Mouse (Mus musculus): ENCODE measurements at regions not wholly inside any gene's neighbourhood (a gene's known extent, or its start where the extent isn't known, plus 50 kb on each side); places are given as distances from the start of the nearest gene placed in this dataset.

GRCm38 (mm10) chr4:106025966-106026637 is 236.4 kb downstream of the Gm12728 start:
- no peak for ATAC-seq

DNA sequence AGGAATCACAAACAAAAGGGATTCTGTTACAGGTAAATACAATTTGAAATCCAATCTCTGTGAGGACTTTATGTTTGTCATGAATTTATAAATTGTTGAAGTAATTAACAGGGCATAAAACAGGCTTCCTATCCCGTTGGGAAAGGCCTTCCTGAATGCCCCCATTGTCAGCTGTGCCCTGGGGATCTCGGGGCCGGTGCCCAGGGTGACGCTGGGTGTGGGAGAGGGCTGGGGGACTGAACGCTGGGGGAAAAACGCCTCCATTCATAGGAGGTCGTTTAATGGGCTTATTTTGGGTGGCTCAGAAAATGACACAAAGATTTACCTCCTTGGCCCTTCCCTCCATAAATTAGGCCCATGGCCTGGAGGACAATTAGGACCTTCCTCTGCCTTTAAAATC is 250.7 kb downstream of the Gm12728 start:
- no peak overlapping the region for H3K27ac ChIP-seq (ENCODE audit: low read length)
- 42% methylated on average over 7 of the region's 7 CpGs for WGBS
- H3K4me1 ChIP-seq (ENCODE audit: control insufficient read depth, insufficient read depth, low read length): no peaks in the 10 kb centered on the region
- no peaks in the 10 kb centered on the region for H3K27me3 ChIP-seq (ENCODE audit: control insufficient read depth, insufficient read depth, low read depth, low read length)
- H3K9ac ChIP-seq (ENCODE audit: low read depth, low read length): no peak overlapping the region
- no peaks in the 10 kb centered on the region for H3K9me3 ChIP-seq (replicated peaks; ENCODE audit: control insufficient read depth, low read length, poor library complexity, severe bottlenecking)
- no peaks in the 10 kb centered on the region for H3K36me3 ChIP-seq (ENCODE audit: control insufficient read depth, insufficient read depth, low read length)
- no peak overlapping the region for H3K4me2 ChIP-seq (ENCODE audit: low read length)
- ATAC-seq: no peak
- no peak overlapping the region for H3K4me3 ChIP-seq (ENCODE audit: low read depth, low read length)

More at GRCm38 (mm10) chr4:106025966-106026637, 236.4 kb downstream of the Gm12728 start:
- no peak overlapping the region for H3K4me3 ChIP-seq (ENCODE audit: low read depth, low read length)
- no peaks in the 10 kb centered on the region for H3K9me3 ChIP-seq (replicated peaks; ENCODE audit: control insufficient read depth, low read length, poor library complexity, severe bottlenecking)
- H3K27ac ChIP-seq (ENCODE audit: low read length): no peak overlapping the region
- no peaks in the 10 kb centered on the region for H3K36me3 ChIP-seq (ENCODE audit: control insufficient read depth, insufficient read depth, low read length)
- H3K4me2 ChIP-seq (ENCODE audit: low read length): no peak overlapping the region
- no peaks in the 10 kb centered on the region for H3K4me1 ChIP-seq (ENCODE audit: control insufficient read depth, insufficient read depth, low read length)
- no peaks in the 10 kb centered on the region for H3K27me3 ChIP-seq (ENCODE audit: control insufficient read depth, insufficient read depth, low read depth, low read length)
- H3K9ac ChIP-seq (ENCODE audit: low read depth, low read length): no peak overlapping the region
- WGBS: 81% methylated on average over 15 of the region's 15 CpGs

DNA sequence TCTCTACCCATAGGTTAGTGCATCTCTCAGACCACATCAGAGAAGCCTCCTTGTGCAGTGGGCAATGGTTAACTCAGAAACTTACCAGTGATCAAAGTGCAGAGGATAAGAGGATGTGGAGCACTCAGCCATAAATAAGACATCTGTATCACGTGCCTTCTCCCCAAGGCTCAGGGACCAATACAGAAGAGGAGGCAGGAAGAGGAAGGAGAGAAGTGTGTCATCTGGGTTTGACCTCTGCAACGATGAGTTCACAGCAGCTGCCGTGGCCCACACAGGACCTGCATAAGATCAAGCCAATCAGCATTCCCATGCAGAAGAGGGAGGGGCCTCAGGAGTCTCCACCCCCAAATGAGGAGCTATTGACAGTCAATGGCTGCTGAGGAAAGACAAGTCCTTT is 252.8 kb downstream of the Gm12728 start:
- no peak for ATAC-seq
- WGBS: 79% methylated on average over 3 of the region's 3 CpGs
- Histone ChIP-seq H3K36me3 (ENCODE audit: control insufficient read depth, insufficient read depth, low read length) (no peaks in the 10 kb centered on the region), H3K9ac (ENCODE audit: low read depth, low read length) (no peak overlapping the region), H3K27ac (ENCODE audit: low read length) (no peak overlapping the region), H3K4me2 (ENCODE audit: low read length) (no peak overlapping the region), H3K9me3 (replicated peaks; ENCODE audit: control insufficient read depth, low read length, poor library complexity, severe bottlenecking) (no peaks in the 10 kb centered on the region), H3K27me3 (ENCODE audit: control insufficient read depth, insufficient read depth, low read depth, low read length) (no peaks in the 10 kb centered on the region), H3K4me3 (ENCODE audit: low read depth, low read length) (no peak overlapping the region), H3K4me1 (ENCODE audit: control insufficient read depth, insufficient read depth, low read length) (no peaks in the 10 kb centered on the region)

DNA sequence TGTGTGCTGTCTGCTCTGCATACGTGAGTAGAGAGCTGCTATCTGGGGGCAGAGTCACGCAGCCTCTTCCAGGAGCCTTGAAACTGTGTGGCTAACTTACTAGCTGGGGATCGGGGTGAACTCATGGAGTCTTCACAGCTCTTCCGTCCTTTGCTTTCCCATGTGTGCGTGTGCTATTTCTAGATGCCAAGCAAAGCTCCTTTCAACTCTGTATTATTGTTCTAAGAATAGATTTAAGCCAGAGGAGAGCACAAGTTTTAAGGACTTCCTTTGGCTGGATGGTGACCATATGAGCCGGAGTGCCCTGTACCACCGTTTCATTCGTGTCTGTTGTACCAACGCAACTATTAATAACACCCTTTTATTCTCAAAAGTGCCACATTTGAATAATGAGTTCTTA is 254.0 kb downstream of the Gm12728 start:
- ATAC-seq: no peak
- H3K27ac ChIP-seq (ENCODE audit: low read length): no peak overlapping the region
- no peaks in the 10 kb centered on the region for H3K36me3 ChIP-seq (ENCODE audit: control insufficient read depth, insufficient read depth, low read length)
- H3K27me3 ChIP-seq (ENCODE audit: control insufficient read depth, insufficient read depth, low read depth, low read length): no peaks in the 10 kb centered on the region
- H3K9me3 ChIP-seq (replicated peaks; ENCODE audit: control insufficient read depth, low read length, poor library complexity, severe bottlenecking): no peaks in the 10 kb centered on the region
- no peak overlapping the region for H3K9ac ChIP-seq (ENCODE audit: low read depth, low read length)
- H3K4me1 ChIP-seq (ENCODE audit: control insufficient read depth, insufficient read depth, low read length): no peaks in the 10 kb centered on the region
- no peak overlapping the region for H3K4me3 ChIP-seq (ENCODE audit: low read depth, low read length)
- WGBS: 83% methylated on average over 9 of the region's 9 CpGs
- H3K4me2 ChIP-seq (ENCODE audit: low read length): no peak overlapping the region

GRCm38 (mm10) chr4:106048053-106048452 is 258.4 kb downstream of the Gm12728 start:
- WGBS: 48% methylated on average over 8 of the region's 8 CpGs
- H3K27ac ChIP-seq (ENCODE audit: low read length): no peak overlapping the region
- H3K9ac ChIP-seq (ENCODE audit: low read depth, low read length): no peak overlapping the region
- no peaks in the 10 kb centered on the region for H3K36me3 ChIP-seq (ENCODE audit: control insufficient read depth, insufficient read depth, low read length)
- H3K27me3 ChIP-seq (ENCODE audit: control insufficient read depth, insufficient read depth, low read depth, low read length): no peaks in the 10 kb centered on the region
- H3K4me3 ChIP-seq (ENCODE audit: low read depth, low read length): no peak overlapping the region
- no peaks in the 10 kb centered on the region for H3K4me1 ChIP-seq (ENCODE audit: control insufficient read depth, insufficient read depth, low read length)
- no peaks in the 10 kb centered on the region for H3K9me3 ChIP-seq (replicated peaks; ENCODE audit: control insufficient read depth, low read length, poor library complexity, severe bottlenecking)
- no peak for ATAC-seq
- H3K4me2 ChIP-seq (ENCODE audit: low read length): no peak overlapping the region

DNA sequence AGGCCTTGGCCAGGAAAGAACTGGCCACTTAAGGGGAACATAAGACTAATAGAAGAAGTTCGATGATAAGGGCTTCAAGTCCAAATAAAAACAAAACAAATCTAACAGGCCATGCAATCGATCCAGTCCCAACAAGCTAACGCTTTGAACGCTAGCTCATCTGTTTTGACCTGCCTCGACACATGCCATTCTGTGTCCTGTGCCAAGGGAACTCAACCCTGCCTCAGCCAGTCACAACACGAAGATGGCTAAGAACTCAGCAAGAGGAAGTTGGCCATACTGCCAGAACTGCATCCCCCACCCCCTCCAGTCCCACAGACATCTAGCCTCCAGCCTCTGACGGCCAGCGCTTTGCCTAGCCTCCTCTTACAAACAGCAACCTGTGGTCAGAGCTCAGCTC is 259.1 kb downstream of the Gm12728 start:
- Histone ChIP-seq H3K4me2 (ENCODE audit: low read length) (no peak overlapping the region), H3K9ac (ENCODE audit: low read depth, low read length) (no peak overlapping the region), H3K27ac (ENCODE audit: low read length) (no peak overlapping the region), H3K4me3 (ENCODE audit: low read depth, low read length) (no peak overlapping the region), H3K9me3 (replicated peaks; ENCODE audit: control insufficient read depth, low read length, poor library complexity, severe bottlenecking) (no peaks in the 10 kb centered on the region), H3K4me1 (ENCODE audit: control insufficient read depth, insufficient read depth, low read length) (no peaks in the 10 kb centered on the region), H3K27me3 (ENCODE audit: control insufficient read depth, insufficient read depth, low read depth, low read length) (no peaks in the 10 kb centered on the region), H3K36me3 (ENCODE audit: control insufficient read depth, insufficient read depth, low read length) (no peaks in the 10 kb centered on the region)
- no peak for ATAC-seq
- 93% methylated on average over 8 of the region's 8 CpGs for WGBS

- no peak overlapping the region for H3K4me3 ChIP-seq (ENCODE audit: low read depth, low read length)
- no peaks in the 10 kb centered on the region for H3K9me3 ChIP-seq (replicated peaks; ENCODE audit: control insufficient read depth, low read length, poor library complexity, severe bottlenecking)
- H3K4me1 ChIP-seq (ENCODE audit: control insufficient read depth, insufficient read depth, low read length): no peaks in the 10 kb centered on the region
- no peak overlapping the region for H3K9ac ChIP-seq (ENCODE audit: low read depth, low read length)
- H3K4me2 ChIP-seq (ENCODE audit: low read length): no peak overlapping the region
- WGBS: 89% methylated on average over 3 of the region's 3 CpGs
- no peak overlapping the region for H3K27ac ChIP-seq (ENCODE audit: low read length)
- ATAC-seq: no peak
- no peaks in the 10 kb centered on the region for H3K27me3 ChIP-seq (ENCODE audit: control insufficient read depth, insufficient read depth, low read depth, low read length)
- no peaks in the 10 kb centered on the region for H3K36me3 ChIP-seq (ENCODE audit: control insufficient read depth, insufficient read depth, low read length)
These were observed 260.2 kb downstream of the Gm12728 start for GRCm38 (mm10) chr4:106049880-106050279.

- WGBS: 68% methylated on average over 3 of the region's 3 CpGs
- Histone ChIP-seq H3K27ac (ENCODE audit: low read length) (no peak overlapping the region), H3K4me1 (ENCODE audit: control insufficient read depth, insufficient read depth, low read length) (no peaks in the 10 kb centered on the region), H3K9me3 (replicated peaks; ENCODE audit: control insufficient read depth, low read length, poor library complexity, severe bottlenecking) (no peaks in the 10 kb centered on the region), H3K27me3 (ENCODE audit: control insufficient read depth, insufficient read depth, low read depth, low read length) (no peaks in the 10 kb centered on the region), H3K4me3 (ENCODE audit: low read depth, low read length) (no peak overlapping the region), H3K4me2 (ENCODE audit: low read length) (no peak overlapping the region), H3K9ac (ENCODE audit: low read depth, low read length) (no peak overlapping the region), H3K36me3 (ENCODE audit: control insufficient read depth, insufficient read depth, low read length) (no peaks in the 10 kb centered on the region)
- no peak for ATAC-seq
These were observed 260.6 kb downstream of the Gm12728 start for GRCm38 (mm10) chr4:106050297-106050696.

DNA sequence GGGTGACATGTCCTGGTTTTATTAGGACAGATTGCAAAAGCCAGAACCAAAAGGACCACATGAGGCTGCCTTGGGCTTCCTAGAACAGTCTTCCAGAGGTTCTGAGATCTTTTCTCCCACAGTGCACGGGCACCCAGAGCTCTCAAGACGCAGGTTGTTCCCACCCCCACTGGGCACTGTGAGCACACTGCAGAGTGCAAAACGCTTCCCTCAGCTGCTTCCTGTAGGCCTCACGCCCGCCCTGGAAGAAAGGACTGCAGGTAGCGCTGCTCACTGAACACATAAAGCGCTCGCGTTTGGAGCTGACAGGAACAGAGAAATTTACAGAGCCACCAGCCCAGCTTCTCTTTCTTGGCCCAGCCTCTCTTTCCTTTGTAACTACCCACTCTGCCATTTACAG is 262.5 kb upstream of the Usp24 start:
- H3K27ac ChIP-seq (ENCODE audit: low read length): no peak overlapping the region
- no peak overlapping the region for H3K4me3 ChIP-seq (ENCODE audit: low read depth, low read length)
- H3K4me2 ChIP-seq (ENCODE audit: low read length): no peak overlapping the region
- 73% methylated on average over 9 of the region's 9 CpGs for WGBS
- H3K9me3 ChIP-seq (replicated peaks; ENCODE audit: control insufficient read depth, low read length, poor library complexity, severe bottlenecking): no peaks in the 10 kb centered on the region
- H3K27me3 ChIP-seq (ENCODE audit: control insufficient read depth, insufficient read depth, low read depth, low read length): no peaks in the 10 kb centered on the region
- H3K9ac ChIP-seq (ENCODE audit: low read depth, low read length): no peak overlapping the region
- no peaks in the 10 kb centered on the region for H3K4me1 ChIP-seq (ENCODE audit: control insufficient read depth, insufficient read depth, low read length)
- no peak for ATAC-seq
- no peaks in the 10 kb centered on the region for H3K36me3 ChIP-seq (ENCODE audit: control insufficient read depth, insufficient read depth, low read length)
